Mouse (Mus musculus): ENCODE data around the gene Aktip. TPM values are rescaled to one million over a fixed set of nuclear protein-coding genes. Genes with fewer than 3 reads are reported as not detected.
A peak's percentile ranks its signal among the peaks of the same experiment; 100 is the strongest.

Gene Aktip
- polyA plus RNA-seq, 1 experiment from 2014 or later = 51.8 TPM

DNA sequence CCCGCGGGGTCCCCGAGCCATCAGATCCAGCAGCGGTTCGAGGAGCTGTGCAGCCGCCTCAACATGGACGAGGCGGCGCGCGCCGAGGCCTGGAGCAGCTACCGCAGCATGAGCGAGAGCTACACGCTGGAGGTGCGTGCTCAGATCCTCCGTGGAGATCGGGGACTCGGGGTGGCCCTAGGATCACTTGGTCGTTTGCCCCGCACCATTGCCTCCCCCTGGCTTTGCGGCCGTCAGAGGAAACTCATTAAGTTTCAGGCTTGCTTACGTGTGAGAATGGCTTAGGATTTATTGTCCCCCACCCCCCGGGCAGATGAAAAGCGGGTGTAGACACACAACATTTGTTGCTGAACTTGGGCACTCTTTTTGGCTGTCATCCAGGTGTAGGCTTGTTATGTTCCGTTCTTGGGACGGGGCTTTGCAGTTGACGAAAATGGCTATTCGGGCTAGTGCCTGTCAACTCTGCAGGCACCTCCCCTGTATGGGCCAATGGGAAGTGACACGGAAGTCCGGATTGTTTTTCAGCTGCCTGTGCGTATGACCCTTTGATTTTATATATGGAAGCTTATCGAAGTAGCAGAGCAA is 129.4 kb downstream of the Aktip start:
- WGBS = under 1% methylated on average over 34 of the region's 34 CpGs
- Histone ChIP-seq H3K9ac (peak overlapping the region; percentile 67), H3K4me2 (peak overlapping the region; percentile 64), H3K4me3 (replicated peaks) (peak overlapping the region; percentile 89), H3K4me1 (peaks cover 4% of the 10 kb centered on the region; the same call in 1 of the 2 replicates), H3K36me3 (no peaks in the 10 kb centered on the region), H3K9me3 (no peaks in the 10 kb centered on the region), H3K27me3 (replicated peaks) (no peaks in the 10 kb centered on the region), H3K27ac (peak overlapping the region; percentile 80)
- peak; percentile 86 for ATAC-seq (ENCODE audit: insufficient read depth, low FRiP score, low read depth)

DNA sequence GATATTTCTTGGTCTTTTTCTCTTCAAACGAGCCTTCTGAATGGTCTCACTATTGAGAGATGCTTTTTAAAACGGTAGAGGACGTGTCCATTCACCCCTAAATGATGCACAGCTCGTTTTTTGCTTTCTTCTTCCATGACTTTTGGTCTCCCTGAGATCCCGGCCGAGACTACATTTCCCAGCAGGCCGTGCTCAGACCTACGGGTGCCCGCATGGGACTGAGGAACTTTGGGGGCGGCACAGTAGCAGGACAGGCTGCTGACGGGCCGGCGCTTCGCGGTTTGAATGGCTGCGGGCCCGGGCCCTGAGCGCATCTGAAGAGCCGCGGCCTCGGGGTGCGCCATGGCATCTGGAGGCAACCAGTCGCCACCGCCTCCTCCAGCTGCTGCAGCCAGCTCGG is 129.9 kb downstream of the Aktip start, which contains the start of gene Rbl2:
Gene Rbl2, plus strand, starts transcription at position 224 of the 400 bp plus-strand sequence.
- Histone ChIP-seq H3K36me3 (no peaks in the 10 kb centered on the region), H3K9me3 (no peaks in the 10 kb centered on the region), H3K4me3 (replicated peaks) (peak within 1 kb of the TSS; percentile 89), H3K27me3 (replicated peaks) (no peaks in the 10 kb centered on the region), H3K9ac (peak within 1 kb of the TSS; percentile 67), H3K4me2 (peak within 1 kb of the TSS; percentile 64), H3K27ac (peak within 1 kb of the TSS; percentile 80), H3K4me1 (peaks cover 4% of the 10 kb centered on the region; the same call in 1 of the 2 replicates)
- WGBS = under 1% methylated on average over 25 of the region's 25 CpGs
- ATAC-seq (ENCODE audit: insufficient read depth, low FRiP score, low read depth) = peak; percentile 95

DNA sequence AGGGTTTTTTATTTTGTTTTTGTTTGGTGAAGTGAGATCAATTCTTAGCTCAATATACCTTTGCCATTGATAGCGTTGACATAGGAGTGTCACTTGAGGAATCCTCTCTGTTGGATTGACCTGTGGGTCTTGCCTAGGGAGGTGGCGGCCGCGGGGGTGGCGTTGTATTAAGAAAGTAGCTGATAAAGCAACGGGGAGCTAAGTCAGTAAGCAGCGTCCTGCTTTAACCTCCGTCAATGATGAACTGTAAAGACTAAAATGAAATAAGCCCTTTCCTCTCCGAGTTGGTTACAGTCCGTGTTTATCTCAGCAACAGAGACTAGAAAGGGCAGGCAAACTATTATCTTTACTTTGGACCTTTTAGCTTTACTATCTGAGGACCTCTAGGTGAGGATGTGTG is 130.4 kb downstream of the Aktip start:
- H3K27ac ChIP-seq = no peak overlapping the region
- H3K36me3 ChIP-seq = no peaks in the 10 kb centered on the region
- H3K9ac ChIP-seq = peak overlapping the region; percentile 12; the same call in 1 of the 2 replicates
- H3K9me3 ChIP-seq = no peaks in the 10 kb centered on the region
- no peaks in the 10 kb centered on the region for H3K27me3 ChIP-seq (replicated peaks)
- H3K4me3 ChIP-seq (replicated peaks) = peak overlapping the region; percentile 89
- WGBS = 12% methylated on average over 10 of the region's 10 CpGs
- H3K4me1 ChIP-seq = peaks cover 4% of the 10 kb centered on the region; the same call in 1 of the 2 replicates
- ATAC-seq (ENCODE audit: insufficient read depth, low FRiP score, low read depth) = no peak
- peak overlapping the region; percentile 64 for H3K4me2 ChIP-seq

DNA sequence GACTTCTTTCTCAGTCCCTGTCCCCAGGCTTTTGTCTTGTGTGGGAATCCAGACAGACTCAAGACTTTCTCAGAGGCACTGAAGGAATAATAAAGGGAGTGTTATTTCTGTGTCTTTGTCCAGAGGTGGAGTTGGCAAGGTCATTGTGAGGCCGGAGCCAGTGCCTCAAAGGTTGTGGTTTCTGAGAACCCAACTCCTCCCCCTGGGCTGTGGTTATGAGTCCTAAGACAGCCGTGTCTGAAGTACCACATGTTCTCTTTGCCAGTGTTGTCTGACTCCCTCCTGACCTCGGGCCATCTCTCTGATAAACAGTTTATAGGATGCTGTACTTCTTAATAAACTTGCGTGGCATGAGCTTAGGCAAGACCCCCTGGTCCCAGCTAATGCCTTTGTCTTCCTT is 134.6 kb downstream of the Aktip start:
- Histone ChIP-seq H3K4me1 (0 out of 2 replicates have a peak, but pooled peaks cover 6% of the 10 kb centered on the region), H3K36me3 (no peaks in the 10 kb centered on the region), H3K4me2 (no peak overlapping the region), H3K9me3 (no peaks in the 10 kb centered on the region), H3K27ac (no peak overlapping the region), H3K9ac (no peak overlapping the region), H3K27me3 (replicated peaks) (no peaks in the 10 kb centered on the region), H3K4me3 (replicated peaks) (no peak overlapping the region)
- ATAC-seq (ENCODE audit: insufficient read depth, low FRiP score, low read depth) = no peak
- WGBS = 38% methylated on average over 4 of the region's 4 CpGs

Other genes with a start within 250 kb of the Aktip start
- gene Rbl2, start 129.9 kb downstream of the Aktip start, polyA plus RNA-seq (2015; fragmentation: Nextera tagmentation; extraction: Ambion mirVana) = 14.8 and 17.2 TPM in 2 replicates
- gene Rpgrip1l, start 113.3 kb upstream of the Aktip start, polyA plus RNA-seq (2015; fragmentation: Nextera tagmentation; extraction: Ambion mirVana) = 8.9 and 10.9 TPM in 2 replicates
- gene Fto, start 113.5 kb upstream of the Aktip start, polyA plus RNA-seq (2015; fragmentation: Nextera tagmentation; extraction: Ambion mirVana) = 62.5 and 69.2 TPM in 2 replicates

All from stomach, embryonic 15.5 days (tissue).